Mouse (Mus musculus): ENCODE results near the gene Pdcd7. TPM values are rescaled to one million over a fixed set of nuclear protein-coding genes. Genes with fewer than 3 reads are reported as not detected.
"Not testable (repeated sequence)": the region's sequence is repeated elsewhere in the genome, so short reads cannot be mapped to it uniquely, and the experiment has no call there.

The Pdcd7 gene
- total RNA-seq (2022): 10 to 100 TPM; 13.3 to 16.8 (median 16.0) TPM

- DNase-seq (ENCODE audit: low spot score): peak; percentile 98
Observed at GRCm38 (mm10) chr9:65345854-65346475, at the start of gene Pdcd7. Pdcd7 (plus strand) TSS chr9:65346104.

- DNase-seq (ENCODE audit: low spot score): no peak
Observed at GRCm38 (mm10) chr9:65297056-65297455, 48.8 kb upstream of the Pdcd7 start.

GRCm38 (mm10) chr9:65298761-65299160 is 47.1 kb upstream of the Pdcd7 start:
- no peak for DNase-seq (ENCODE audit: low spot score)

- no peak for DNase-seq (ENCODE audit: low spot score)
Observed at GRCm38 (mm10) chr9:65299650-65300049, 46.3 kb upstream of the Pdcd7 start.

GRCm38 (mm10) chr9:65302327-65302983 is 43.4 kb upstream of the Pdcd7 start:
- DNase-seq (ENCODE audit: low spot score): no peak

- DNase-seq (ENCODE audit: low spot score): peak; percentile 30
Observed at GRCm38 (mm10) chr9:65303586-65303985, 42.3 kb upstream of the Pdcd7 start.

GRCm38 (mm10) chr9:65304300-65304699 is 41.6 kb upstream of the Pdcd7 start:
- peak; percentile 47 for DNase-seq (ENCODE audit: low spot score)

GRCm38 (mm10) chr9:65306672-65307071 is 39.2 kb upstream of the Pdcd7 start:
- DNase-seq (ENCODE audit: low spot score): peak; percentile 49

- no peak for DNase-seq (ENCODE audit: low spot score)
Observed at GRCm38 (mm10) chr9:65308011-65308410, 37.9 kb upstream of the Pdcd7 start.

GRCm38 (mm10) chr9:65312669-65313357 is 33.1 kb upstream of the Pdcd7 start:
- DNase-seq (ENCODE audit: low spot score): no peak

- DNase-seq (ENCODE audit: low spot score): no peak
Observed at GRCm38 (mm10) chr9:65313846-65314245, 32.1 kb upstream of the Pdcd7 start.

GRCm38 (mm10) chr9:65322255-65322900 is 23.5 kb upstream of the Pdcd7 start:
- DNase-seq (ENCODE audit: low spot score): no peak

- no peak for DNase-seq (ENCODE audit: low spot score)
Observed at GRCm38 (mm10) chr9:65325971-65326370, 19.9 kb upstream of the Pdcd7 start.

- no peak for DNase-seq (ENCODE audit: low spot score)
Observed at GRCm38 (mm10) chr9:65327371-65327770, 18.5 kb upstream of the Pdcd7 start.

GRCm38 (mm10) chr9:65333958-65334357 is 11.9 kb upstream of the Pdcd7 start:
- DNase-seq (ENCODE audit: low spot score): no peak

GRCm38 (mm10) chr9:65339146-65339545 is 6.8 kb upstream of the Pdcd7 start:
- no peak for DNase-seq (ENCODE audit: low spot score)

GRCm38 (mm10) chr9:65340414-65340813 is 5.5 kb upstream of the Pdcd7 start:
- no peak for DNase-seq (ENCODE audit: low spot score)

- not testable (repeated sequence) for DNase-seq (ENCODE audit: low spot score)
Observed at GRCm38 (mm10) chr9:65345439-65345838, 465 bp upstream of the Pdcd7 start.

GRCm38 (mm10) chr9:65346476-65347111 is 690 bp downstream of the Pdcd7 start:
- no peak for DNase-seq (ENCODE audit: low spot score)

GRCm38 (mm10) chr9:65347112-65347850 is 1.4 kb downstream of the Pdcd7 start:
- DNase-seq (ENCODE audit: low spot score): no peak

GRCm38 (mm10) chr9:65353251-65353650 is 7.3 kb downstream of the Pdcd7 start:
- no peak for DNase-seq (ENCODE audit: low spot score)
